Mouse (Mus musculus): Measurements from ENCODE around the gene Kif6. TPM values are rescaled to one million over a fixed set of nuclear protein-coding genes. Genes with fewer than 3 reads are reported as not detected.
A peak's percentile ranks its signal among the peaks of the same experiment; 100 is the strongest.

The Kif6 gene
- polyA plus RNA-seq, 1 experiment from 2014 or later, result 2.2 TPM

GRCm38 (mm10) chr17:49939146-49939545, 324.2 kb downstream of the Kif6 start:
- no peak overlapping the region for H3K4me3 ChIP-seq (ENCODE audit: low read length)
- H3K36me3 ChIP-seq (ENCODE audit: insufficient read depth, low read length), result no peaks in the 10 kb centered on the region
- no peaks in the 10 kb centered on the region for H3K9me3 ChIP-seq (ENCODE audit: low read length)
- H3K4me2 ChIP-seq (replicated peaks; ENCODE audit: low read depth, low read length), result no peak overlapping the region
- 68% methylated on average over 7 of the region's 7 CpGs for WGBS
- no peaks in the 10 kb centered on the region for H3K27me3 ChIP-seq (ENCODE audit: insufficient read depth, low read length)
- H3K4me1 ChIP-seq (ENCODE audit: insufficient read depth, low read length), result no peaks in the 10 kb centered on the region
- H3K27ac ChIP-seq (ENCODE audit: low read length), result no peak overlapping the region
- no peak overlapping the region for H3K9ac ChIP-seq (replicated peaks; ENCODE audit: low read length)
- no peak for ATAC-seq (ENCODE audit: low FRiP score, low TSS enrichment)

DNA sequence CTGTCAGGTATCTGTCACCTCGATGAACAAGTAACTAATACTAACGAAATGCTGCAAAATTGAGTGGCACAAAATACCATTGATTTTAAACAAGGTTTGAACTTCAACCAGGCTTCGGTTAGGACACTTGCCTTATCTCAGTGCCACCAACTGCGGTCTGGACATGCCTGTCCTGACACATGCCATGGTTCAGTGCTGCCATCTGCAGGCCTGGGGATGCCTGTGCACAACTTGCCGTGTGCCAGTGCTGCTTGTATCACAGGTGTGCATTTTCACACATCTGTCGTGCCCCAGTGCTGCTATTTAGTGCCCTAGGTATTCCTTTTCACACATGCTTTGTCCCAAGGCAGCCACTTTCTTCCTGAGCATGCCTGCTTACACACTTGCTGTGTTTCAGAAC, 327.7 kb downstream of the Kif6 start:
- no peak for ATAC-seq (ENCODE audit: low FRiP score, low TSS enrichment)
- Histone ChIP-seq H3K4me3 (ENCODE audit: low read length) (no peak overlapping the region), H3K27me3 (ENCODE audit: insufficient read depth, low read length) (no peaks in the 10 kb centered on the region), H3K36me3 (ENCODE audit: insufficient read depth, low read length) (no peaks in the 10 kb centered on the region), H3K4me2 (replicated peaks; ENCODE audit: low read depth, low read length) (no peak overlapping the region), H3K4me1 (ENCODE audit: insufficient read depth, low read length) (no peaks in the 10 kb centered on the region), H3K27ac (ENCODE audit: low read length) (no peak overlapping the region), H3K9me3 (ENCODE audit: low read length) (0 out of 2 replicates have a peak, but pooled peaks cover 5% of the 10 kb centered on the region), H3K9ac (replicated peaks; ENCODE audit: low read length) (no peak overlapping the region)
- WGBS, result 62% methylated on average over 6 of the region's 6 CpGs

GRCm38 (mm10) chr17:49951491-49951855, 336.5 kb downstream of the Kif6 start:
- WGBS, result 11% methylated on average over 7 of the region's 7 CpGs
- Histone ChIP-seq H3K4me3 (ENCODE audit: low read length) (peak overlapping the region; percentile 15; the same call in 1 of the 2 replicates), H3K27me3 (ENCODE audit: insufficient read depth, low read length) (no peaks in the 10 kb centered on the region), H3K4me2 (replicated peaks; ENCODE audit: low read depth, low read length) (peak overlapping the region; percentile 47), H3K9me3 (ENCODE audit: low read length) (no peaks in the 10 kb centered on the region), H3K9ac (replicated peaks; ENCODE audit: low read length) (no peak overlapping the region), H3K4me1 (ENCODE audit: insufficient read depth, low read length) (no peaks in the 10 kb centered on the region), H3K27ac (ENCODE audit: low read length) (peak overlapping the region; percentile 41; the same call in 1 of the 2 replicates), H3K36me3 (ENCODE audit: insufficient read depth, low read length) (no peaks in the 10 kb centered on the region)
- ATAC-seq (ENCODE audit: low FRiP score, low TSS enrichment), result no peak; the same call in 1 of the 2 replicates

DNA sequence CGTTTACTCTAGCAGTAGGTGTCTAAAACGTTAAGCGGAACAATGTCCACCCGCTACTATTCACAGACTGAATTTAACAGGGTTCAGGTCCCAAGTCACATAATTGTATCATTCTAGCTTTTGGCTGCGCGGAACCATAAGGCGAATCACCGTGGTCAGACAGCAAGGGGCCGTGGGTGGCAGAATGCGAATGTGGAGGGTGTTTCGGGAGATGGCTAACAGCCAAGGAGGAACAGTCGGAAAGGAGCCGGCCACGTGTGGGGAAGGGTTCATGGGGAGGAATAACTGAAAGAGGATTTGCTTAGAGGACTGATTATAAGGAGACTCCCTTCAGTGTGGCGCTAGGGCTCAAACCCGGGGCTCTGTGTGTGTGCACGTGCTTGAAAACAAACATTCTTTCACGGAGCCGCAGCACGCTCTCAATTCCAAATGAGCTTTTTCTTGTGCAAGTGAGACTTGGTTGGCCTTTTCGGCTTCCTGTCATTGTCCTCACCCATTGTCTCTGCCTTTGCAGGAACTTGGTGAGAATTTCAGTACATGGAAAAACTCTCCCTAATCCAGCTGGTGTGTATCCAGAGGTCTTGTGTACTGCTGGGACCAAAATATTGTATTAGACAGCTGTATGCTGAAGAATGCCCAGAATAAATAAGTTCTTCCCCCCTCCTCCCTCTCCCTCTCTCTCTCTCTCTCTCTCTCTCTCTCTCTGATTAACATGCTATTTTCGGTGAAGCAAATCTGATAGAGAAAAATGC, 337.1 kb downstream of the Kif6 start:
- Histone ChIP-seq H3K4me3 (ENCODE audit: low read length) (peak overlapping the region; percentile 15; the same call in 1 of the 2 replicates), H3K4me1 (ENCODE audit: insufficient read depth, low read length) (no peaks in the 10 kb centered on the region), H3K27ac (ENCODE audit: low read length) (peak overlapping the region; percentile 41; the same call in 1 of the 2 replicates), H3K4me2 (replicated peaks; ENCODE audit: low read depth, low read length) (peak overlapping the region; percentile 47), H3K36me3 (ENCODE audit: insufficient read depth, low read length) (no peaks in the 10 kb centered on the region), H3K27me3 (ENCODE audit: insufficient read depth, low read length) (no peaks in the 10 kb centered on the region), H3K9ac (replicated peaks; ENCODE audit: low read length) (peak overlapping the region; percentile 8; the same call in 1 of the 2 replicates), H3K9me3 (ENCODE audit: low read length) (no peaks in the 10 kb centered on the region)
- ATAC-seq (ENCODE audit: low FRiP score, low TSS enrichment), result peak; percentile 67; the same call in 1 of the 2 replicates
- WGBS, result 42% methylated on average over 22 of the region's 22 CpGs

GRCm38 (mm10) chr17:49959021-49959420, 344.1 kb downstream of the Kif6 start:
- no peaks in the 10 kb centered on the region for H3K27me3 ChIP-seq (ENCODE audit: insufficient read depth, low read length)
- H3K36me3 ChIP-seq (ENCODE audit: insufficient read depth, low read length), result no peaks in the 10 kb centered on the region
- H3K9ac ChIP-seq (replicated peaks; ENCODE audit: low read length), result no peak overlapping the region
- H3K4me1 ChIP-seq (ENCODE audit: insufficient read depth, low read length), result no peaks in the 10 kb centered on the region
- H3K27ac ChIP-seq (ENCODE audit: low read length), result no peak overlapping the region
- no peak overlapping the region for H3K4me2 ChIP-seq (replicated peaks; ENCODE audit: low read depth, low read length)
- ATAC-seq (ENCODE audit: low FRiP score, low TSS enrichment), result no peak
- no peak overlapping the region for H3K4me3 ChIP-seq (ENCODE audit: low read length)
- no peaks in the 10 kb centered on the region for H3K9me3 ChIP-seq (ENCODE audit: low read length)

Other genes starting within 250 kb of the Kif6 start
- gene Mocs1, start 186.8 kb upstream of the Kif6 start, polyA plus RNA-seq (2015; fragmentation: Nextera tagmentation; extraction: Ambion mirVana), result 7.7 and 11.5 TPM in 2 replicates
- gene Daam2, start 50.8 kb upstream of the Kif6 start, polyA plus RNA-seq (2015; fragmentation: Nextera tagmentation; extraction: Ambion mirVana), result 6.7 and 8.1 TPM in 2 replicates

All from kidney, embryonic 16.5 days (tissue).